Mouse (Mus musculus): Measurements from ENCODE around the gene Bcas3. TPM values are rescaled to one million over a fixed set of nuclear protein-coding genes. Genes with fewer than 3 reads are reported as not detected.
"Not testable (repeated sequence)": the region's sequence is repeated elsewhere in the genome, so short reads cannot be mapped to it uniquely, and the experiment has no call there.

The Bcas3 gene
- total RNA-seq, 2 experiments from 2014 or later, result 36.4 to 52.8 TPM

DNA sequence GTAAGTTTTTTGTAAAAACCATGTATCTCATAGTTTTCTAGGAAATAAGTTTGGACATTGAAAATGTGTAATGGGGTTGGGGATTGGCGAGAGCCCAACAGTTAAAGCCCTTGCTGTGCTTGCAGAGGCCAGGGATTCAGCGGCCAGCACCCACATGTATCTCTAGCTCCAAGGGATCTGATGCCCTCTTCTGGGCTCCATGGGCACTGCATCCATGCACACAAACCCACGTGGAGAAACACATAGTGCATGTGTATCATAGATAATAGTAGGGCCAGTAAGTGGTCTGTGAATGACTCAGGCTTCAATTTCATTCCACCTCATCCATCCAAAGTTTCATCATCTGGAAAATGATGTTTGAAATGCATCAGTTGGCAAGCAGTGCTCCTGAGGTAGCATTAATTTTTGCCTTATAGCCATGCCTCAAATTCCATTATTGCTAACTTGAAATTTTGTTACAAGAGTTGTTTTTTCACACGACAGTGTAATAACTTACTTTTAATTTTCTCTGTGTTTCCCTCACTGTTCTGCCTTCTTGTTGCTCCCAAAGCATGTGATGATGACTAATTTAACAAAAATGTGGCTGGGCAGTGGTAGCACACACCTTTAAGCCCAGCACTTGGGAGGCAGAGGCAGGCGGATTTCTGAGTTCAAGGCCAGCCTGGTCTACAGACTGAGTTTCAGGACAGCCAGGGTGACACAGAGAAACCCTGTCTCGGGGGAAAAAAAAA is 129.9 kb downstream of the Bcas3 start:
- DNase-seq, result peak; percentile 25 to 34

DNA sequence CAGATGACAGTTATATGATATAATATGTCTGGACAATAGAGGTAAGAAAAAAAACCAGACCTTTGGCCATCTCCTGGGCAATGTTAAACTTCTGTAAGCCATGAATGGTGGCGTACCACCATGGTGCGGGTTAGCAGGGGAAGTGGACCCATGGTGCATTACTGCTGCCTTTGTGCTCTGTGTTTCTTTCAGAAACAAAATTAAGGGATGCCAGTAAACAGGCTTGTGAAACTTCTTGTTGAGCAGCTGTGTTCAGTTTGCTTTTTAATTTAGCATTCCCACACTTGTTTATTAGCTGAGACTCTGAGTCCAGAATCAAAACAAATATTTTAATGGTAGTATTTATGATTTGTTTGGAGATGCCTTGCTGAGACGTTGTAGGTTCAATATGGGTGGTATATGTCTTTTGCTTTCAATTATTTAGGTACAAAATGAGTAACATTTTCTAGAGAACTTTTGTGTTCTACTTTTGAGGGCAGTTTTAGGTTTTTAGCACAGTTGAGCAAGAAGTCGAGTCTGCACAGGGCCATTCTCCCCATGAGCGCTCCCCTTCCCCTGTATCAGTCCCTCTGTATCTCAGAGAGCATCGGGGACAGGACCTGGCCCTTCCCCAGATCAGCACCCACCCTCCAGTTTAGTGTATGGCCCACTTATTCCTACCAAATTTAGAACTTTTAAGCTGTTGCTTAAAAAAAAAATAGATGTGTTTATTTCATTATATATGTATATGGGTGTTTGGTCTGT is 132.4 kb downstream of the Bcas3 start:
- DNase-seq, result no peak

DNA sequence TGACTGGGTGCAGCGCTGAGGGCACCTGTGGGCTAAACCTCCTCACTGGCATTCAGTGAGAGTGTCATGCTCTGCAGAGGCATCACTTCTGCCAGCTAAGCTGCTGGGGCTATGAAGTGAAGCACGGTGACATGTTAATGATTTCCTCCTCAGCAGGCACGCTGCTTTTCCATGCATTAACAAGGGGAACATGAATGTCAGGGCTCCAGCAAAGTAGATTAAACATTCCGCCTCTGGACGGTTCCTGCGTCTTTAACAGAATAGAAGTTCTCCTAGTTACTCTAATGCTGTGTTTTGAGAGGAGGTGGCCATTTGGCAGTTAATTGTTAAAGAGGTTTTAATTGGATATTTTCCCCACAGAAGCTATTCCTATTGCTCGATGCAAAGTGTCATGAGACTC is 134.5 kb downstream of the Bcas3 start:
- no peak for DNase-seq

DNA sequence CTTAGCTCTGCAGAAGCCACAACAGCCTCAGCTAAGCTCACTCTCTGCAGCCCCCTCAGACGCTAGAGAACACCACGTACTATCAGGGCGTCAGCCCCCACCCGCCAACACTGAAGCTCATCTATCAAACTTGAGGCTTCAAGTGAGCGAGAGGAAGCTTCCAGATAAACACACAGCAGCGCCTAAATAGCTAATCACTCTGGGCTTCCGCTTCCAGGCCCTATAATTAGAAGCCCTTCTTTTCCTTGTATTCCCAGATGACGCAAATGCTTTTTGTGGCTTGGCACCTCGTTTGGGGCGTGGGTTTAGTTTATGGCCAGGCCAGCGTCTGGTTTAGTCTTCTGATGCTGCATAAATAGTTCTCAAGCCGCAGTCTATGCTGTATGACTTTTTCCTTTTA is 139.3 kb downstream of the Bcas3 start:
- DNase-seq, result peak; percentile 43 to 62

- no peak for DNase-seq
These were observed 139.7 kb downstream of the Bcas3 start for GRCm38 (mm10) chr11:85492666-85493065.

- DNase-seq, result no peak
These were observed 146.6 kb downstream of the Bcas3 start for GRCm38 (mm10) chr11:85499561-85499960.

DNA sequence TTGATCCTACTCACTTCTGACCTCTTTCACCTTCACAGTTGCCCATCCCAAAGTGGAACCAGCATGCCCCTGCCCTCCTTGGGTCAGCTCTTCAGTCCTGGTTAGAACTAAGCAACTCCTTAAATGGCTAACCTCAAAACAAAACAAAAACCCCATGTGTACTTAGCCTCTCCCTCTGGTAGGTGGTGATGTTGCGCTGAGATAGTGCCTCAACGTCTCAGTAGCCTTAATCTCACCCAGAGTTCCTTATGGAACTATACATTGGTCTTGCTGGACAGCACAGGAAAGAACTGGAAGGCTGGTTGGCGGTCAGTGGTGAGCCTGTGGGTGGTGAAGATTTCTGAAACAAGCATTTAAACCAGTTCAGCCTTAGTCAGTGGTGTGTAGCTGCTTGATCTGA is 149.1 kb downstream of the Bcas3 start:
- no peak for DNase-seq

- DNase-seq, result not testable (repeated sequence)
These were observed 151.8 kb downstream of the Bcas3 start for GRCm38 (mm10) chr11:85504812-85505211.

- DNase-seq, result no peak
These were observed 152.8 kb downstream of the Bcas3 start for GRCm38 (mm10) chr11:85505811-85506210.

DNA sequence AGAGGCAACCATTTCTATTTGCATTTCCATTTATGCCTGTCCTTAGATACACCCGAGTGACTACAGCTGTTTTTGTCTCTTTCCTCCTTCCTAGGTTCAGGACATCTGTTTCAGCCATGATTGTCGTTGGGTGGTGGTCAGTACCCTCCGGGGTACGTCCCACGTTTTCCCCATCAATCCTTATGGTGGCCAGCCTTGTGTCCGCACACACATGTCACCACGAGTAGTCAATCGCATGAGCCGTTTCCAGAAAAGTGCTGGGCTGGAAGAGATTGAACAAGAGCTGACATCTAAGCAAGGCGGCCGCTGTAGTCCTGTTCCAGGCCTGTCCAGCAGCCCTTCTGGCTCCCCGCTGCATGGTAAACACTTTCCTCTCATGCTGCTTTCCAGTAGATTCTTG is 156.4 kb downstream of the Bcas3 start:
- no peak for DNase-seq

DNA sequence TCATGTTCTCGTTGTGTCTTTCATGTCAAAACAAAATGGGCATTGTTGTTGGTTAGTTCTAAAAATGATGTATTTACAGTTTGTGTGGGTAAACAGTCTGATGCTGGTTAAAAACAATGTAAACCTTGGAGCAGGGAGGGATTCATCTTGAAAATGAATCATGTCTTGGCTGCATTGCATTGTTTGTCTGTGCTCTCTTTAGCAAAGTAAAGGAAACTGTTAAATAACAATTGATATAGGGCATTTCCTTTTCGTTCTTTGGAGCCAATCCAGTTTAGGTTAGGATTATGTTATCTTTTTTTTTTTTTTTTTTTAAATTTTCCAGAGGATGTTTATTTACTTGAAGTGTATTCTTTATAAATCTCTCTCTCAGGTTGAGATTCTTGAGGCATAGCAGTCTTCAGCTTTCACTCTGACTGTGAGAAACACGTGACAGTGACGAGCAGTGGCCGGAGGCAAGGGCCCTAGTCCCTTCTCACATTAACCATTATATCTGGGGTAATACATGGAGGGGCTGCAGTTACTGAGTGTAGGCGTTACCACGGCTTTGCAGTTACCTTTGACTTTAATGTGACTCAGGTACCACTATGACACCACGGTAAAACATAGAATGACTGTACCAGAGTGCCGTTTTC is 158.4 kb downstream of the Bcas3 start:
- no peak for DNase-seq

- no peak for DNase-seq
These were observed 163.8 kb downstream of the Bcas3 start for GRCm38 (mm10) chr11:85516724-85517123.

- peak in 1 of 2 experiments; percentile 52 for DNase-seq
These were observed 165.2 kb downstream of the Bcas3 start for GRCm38 (mm10) chr11:85518025-85518756.

- DNase-seq, result no peak
These were observed 167.3 kb downstream of the Bcas3 start for GRCm38 (mm10) chr11:85520236-85520635.

DNA sequence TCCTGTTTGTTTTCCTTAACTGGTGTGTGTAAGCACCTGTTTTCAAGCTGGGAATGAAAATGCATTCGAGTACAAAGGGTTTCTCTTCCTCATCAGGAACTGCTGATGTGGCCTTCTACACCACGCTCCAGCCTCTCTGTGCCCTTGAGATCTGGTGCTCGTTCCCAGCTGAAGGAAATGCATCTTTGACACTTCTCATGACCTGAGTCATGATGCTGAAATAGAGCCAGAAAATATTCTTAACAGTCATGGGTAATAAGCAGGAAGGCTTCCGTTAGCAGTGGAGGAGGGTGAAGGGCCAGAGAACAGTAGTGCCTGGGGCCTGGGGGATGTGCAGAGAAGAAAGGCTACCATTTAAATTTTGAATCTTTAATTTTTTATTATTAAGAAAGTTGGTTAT is 168.0 kb downstream of the Bcas3 start:
- peak; percentile 58 to 59 for DNase-seq

DNA sequence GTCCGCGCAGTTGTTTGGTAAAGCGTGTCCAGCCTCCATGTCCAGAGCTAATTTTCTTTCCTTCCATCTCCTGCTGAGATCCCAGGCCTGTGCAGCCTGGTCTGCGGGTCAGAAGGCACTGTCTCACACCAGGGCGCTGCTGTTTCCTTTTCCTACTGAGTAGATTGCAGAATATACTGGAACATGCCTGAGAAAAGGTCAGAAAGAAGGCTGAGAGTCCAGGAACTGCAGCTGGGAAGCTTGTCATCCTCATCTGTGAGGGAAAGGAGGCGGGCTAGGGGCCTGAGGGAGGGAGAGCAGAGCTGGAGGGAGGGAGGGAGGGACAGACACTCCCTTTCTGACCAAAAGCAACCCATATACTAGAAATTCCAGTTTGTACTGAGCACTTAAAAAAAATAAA is 170.7 kb downstream of the Bcas3 start:
- peak; percentile 25 to 31 for DNase-seq

DNA sequence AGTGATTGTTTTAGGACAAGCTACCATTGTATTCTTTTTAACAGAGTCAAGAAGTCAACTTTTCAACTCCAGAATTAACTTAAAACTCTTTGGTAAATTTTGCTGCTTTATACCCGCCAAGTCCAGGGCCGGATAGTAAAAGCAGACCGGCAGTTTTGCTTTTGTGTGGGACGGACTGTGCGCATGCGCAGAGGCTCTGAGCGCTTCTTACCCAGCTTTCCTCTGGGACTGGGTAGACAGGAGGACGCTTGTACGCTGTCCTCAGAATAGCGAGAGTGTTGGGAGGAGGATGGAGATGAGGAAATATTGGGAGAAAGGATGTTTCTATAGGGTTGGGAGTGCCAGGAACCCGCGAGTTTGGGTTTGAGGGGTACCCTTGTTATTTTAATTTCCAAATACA is 171.2 kb downstream of the Bcas3 start:
- DNase-seq, result peak; percentile 85

DNA sequence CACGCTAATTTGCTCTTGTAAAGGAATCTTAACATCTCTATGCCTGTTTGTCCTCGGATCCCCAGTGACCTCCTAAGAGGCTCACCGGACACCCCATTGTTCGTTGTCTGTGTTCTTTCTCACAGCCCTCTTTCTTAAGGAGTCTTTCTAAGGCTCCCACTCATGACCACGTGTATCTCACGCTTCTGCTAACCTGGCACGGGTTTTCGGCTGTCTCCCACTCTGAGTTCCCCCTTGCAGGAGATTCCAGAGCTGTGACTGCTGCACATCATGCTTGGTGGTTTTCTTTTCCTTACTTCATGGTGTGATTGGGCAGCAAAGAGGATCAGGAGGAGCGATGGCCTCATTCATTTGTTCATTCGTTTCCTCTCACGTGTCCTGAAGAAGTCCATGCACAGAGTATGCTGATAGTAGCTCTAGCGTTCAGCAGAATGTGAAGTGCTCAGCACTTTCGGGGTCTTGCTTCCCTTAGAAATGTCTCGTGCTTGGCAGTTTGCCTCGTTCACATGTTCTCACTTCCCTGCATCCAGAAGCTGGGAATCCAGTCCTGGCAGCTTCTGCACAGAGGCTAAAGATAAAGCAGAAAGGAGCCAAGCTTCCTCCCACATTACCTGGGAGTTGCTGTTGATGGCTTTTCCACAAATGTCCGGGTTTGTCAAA is 172.0 kb downstream of the Bcas3 start:
- DNase-seq, result peak; percentile 28 to 40

DNA sequence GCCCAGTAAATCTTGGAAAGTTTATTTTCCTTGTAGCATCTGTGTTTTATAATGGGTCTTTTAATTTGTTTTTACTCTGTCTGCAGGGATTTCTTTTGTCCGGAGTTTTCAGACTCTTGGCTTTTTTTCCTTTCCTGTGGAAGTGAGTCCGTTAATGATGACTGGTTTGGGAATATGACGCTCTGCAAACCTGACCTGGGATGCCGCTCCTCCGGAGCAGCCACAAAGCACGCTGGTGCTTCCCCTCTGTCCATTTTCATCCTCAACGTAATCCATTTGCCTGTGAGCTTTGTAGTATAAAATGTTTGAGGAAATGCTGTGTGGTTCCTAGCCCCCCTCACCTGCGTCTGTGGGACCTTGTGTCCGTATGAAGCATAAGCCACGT is 172.5 kb downstream of the Bcas3 start:
- DNase-seq, result no peak

GRCm38 (mm10) chr11:85525979-85526775 is 173.2 kb downstream of the Bcas3 start:
- DNase-seq, result no peak

DNA sequence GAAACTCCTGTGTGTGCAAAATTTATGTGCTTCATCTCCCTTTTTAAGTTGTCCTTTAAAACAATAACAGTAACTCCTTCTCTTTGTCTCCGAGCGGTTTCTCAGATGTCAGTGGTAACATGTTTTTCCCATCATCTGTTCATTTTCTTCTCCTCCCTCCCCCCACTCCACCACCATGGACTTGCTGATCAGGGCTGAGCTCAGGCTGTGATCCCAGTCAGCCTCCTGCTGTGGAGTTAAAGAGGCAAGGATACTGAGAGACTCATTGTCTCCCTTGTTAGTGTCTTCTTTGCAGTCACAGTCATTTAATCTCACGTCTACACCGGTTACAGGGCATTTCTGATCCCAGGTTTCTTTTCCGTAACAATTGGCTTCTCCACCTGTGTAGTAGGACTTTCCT is 174.3 kb downstream of the Bcas3 start:
- DNase-seq, result no peak
